8 mouse cellular contexts compared by ENCODE assay signal in genomic region chr7:97446171-97446925, GRCm38 (mm10). TPM values are rescaled to one million over a fixed set of nuclear protein-coding genes. Genes with fewer than 3 reads are reported as not detected.
A peak's percentile ranks its signal among the peaks of the same experiment; 100 is the strongest.
DNase-seq lines count a peak whose midpoint lies in the region; ATAC-seq lines count a peak whose summit lies in the region.

No protein-coding gene starts in this region.

- no peaks in the 10 kb centered on the region for H3K36me3 ChIP-seq in hindbrain, embryonic 12.5 days
- H3K36me3 ChIP-seq in stomach, embryonic 14.5 days (ENCODE audit: control insufficient read depth, insufficient read depth, low read length) = no peaks in the 10 kb centered on the region

- H3K4me2 ChIP-seq in hindbrain, embryonic 12.5 days (replicated peaks) = no peak overlapping the region
- no peak overlapping the region for H3K4me2 ChIP-seq in stomach, embryonic 14.5 days (replicated peaks; ENCODE audit: low read depth, low read length)

- no peak overlapping the region for H3K4me3 ChIP-seq in hindbrain, embryonic 12.5 days
- H3K4me3 ChIP-seq in stomach, embryonic 14.5 days (ENCODE audit: low read depth, low read length) = no peak overlapping the region

- peak; percentile 96 for ATAC-seq in hindbrain, embryonic 12.5 days (ENCODE audit: low FRiP score)
- peak; percentile 78 for ATAC-seq in megakaryocyte progenitor cell, adult 5-6 weeks (replicated peaks; ENCODE audit: poor library complexity)
- ATAC-seq in stomach, embryonic 14.5 days (ENCODE audit: insufficient number of reproducible peaks, insufficient read depth, low FRiP score, low read depth) = peak; percentile 81

- 17% methylated on average over 6 of the region's 6 CpGs for WGBS in hindbrain, embryonic 12.5 days
- WGBS in stomach, embryonic 14.5 days = 26% methylated on average over 6 of the region's 6 CpGs

- 0 out of 2 replicates have a peak, but pooled peaks cover 7% of the 10 kb centered on the region for H3K9me3 ChIP-seq in hindbrain, embryonic 12.5 days (replicated peaks)
- peaks cover 7% of the 10 kb centered on the region; the same call in 1 of the 2 replicates for H3K9me3 ChIP-seq in stomach, embryonic 14.5 days (ENCODE audit: control insufficient read depth, low read depth, low read length)

- H3K9ac ChIP-seq in hindbrain, embryonic 12.5 days = no peak overlapping the region
- no peak overlapping the region for H3K9ac ChIP-seq in stomach, embryonic 14.5 days (replicated peaks; ENCODE audit: low read depth, low read length)

- H3K4me1 ChIP-seq in hindbrain, embryonic 12.5 days = peaks cover 15% of the 10 kb centered on the region
- peaks cover 5% of the 10 kb centered on the region; the same call in 1 of the 2 replicates for H3K4me1 ChIP-seq in stomach, embryonic 14.5 days (ENCODE audit: control insufficient read depth, insufficient read depth, low read length)

- H3K27me3 ChIP-seq in hindbrain, embryonic 12.5 days = no peaks in the 10 kb centered on the region
- no peaks in the 10 kb centered on the region for H3K27me3 ChIP-seq in stomach, embryonic 14.5 days (ENCODE audit: control insufficient read depth, insufficient read depth, low read length)

- DNase-seq in MN1 (ENCODE audit: low spot score) = peak; percentile 92
- peak; percentile 77 to 80 for DNase-seq in cerebellum, adult 18-20 months
- peak; percentile 73 to 79 for DNase-seq in frontal cortex, postnatal 25 days (ENCODE audit: low spot score in 2 of 2)
- peak; percentile 96 for DNase-seq in layer of hippocampus, adult 9-11 months
- DNase-seq in liver = no peak

- peak overlapping the region; percentile 90 for H3K27ac ChIP-seq in hindbrain, embryonic 12.5 days
- H3K27ac ChIP-seq in stomach, embryonic 14.5 days (ENCODE audit: low read length) = peak overlapping the region; percentile 63

RNA-seq across cellular contexts. Expression of gene Kctd14, which starts 4.8 kb away (rescaled TPM):
- polyA plus RNA-seq in hindbrain, embryonic 12.5 days (2016; fragmentation: Nextera tagmentation; extraction: Ambion mirVana) = 1.8 and 2.3 TPM in 2 replicates
- total RNA-seq in megakaryocyte progenitor cell, adult 5-6 weeks (2015) = 5.9 and 6.7 TPM in 2 replicates
- total RNA-seq in megakaryocyte progenitor cell, adult 5-6 weeks (2017) = 3.3 and 5.1 TPM in 2 replicates
- 10.8 and 12.6 TPM in 2 replicates for polyA plus RNA-seq in stomach, embryonic 14.5 days (2014; fragmentation: Nextera tagmentation; extraction: Ambion mirVana)

RNA-seq across cellular contexts. Expression of gene Thrsp, which starts 28.8 kb away (rescaled TPM):
- 0.72 and 0.81 TPM in 2 replicates for polyA plus RNA-seq in hindbrain, embryonic 12.5 days (2016; fragmentation: Nextera tagmentation; extraction: Ambion mirVana)
- not detected in 2 replicates for total RNA-seq in megakaryocyte progenitor cell, adult 5-6 weeks (2015)
- not detected in 2 replicates for total RNA-seq in megakaryocyte progenitor cell, adult 5-6 weeks (2017)
- 0.39 and 1.0 TPM in 2 replicates for polyA plus RNA-seq in stomach, embryonic 14.5 days (2014; fragmentation: Nextera tagmentation; extraction: Ambion mirVana)

RNA-seq across cellular contexts. Expression of gene Ints4, which starts 34.4 kb away (rescaled TPM):
- polyA plus RNA-seq in hindbrain, embryonic 12.5 days (2016; fragmentation: Nextera tagmentation; extraction: Ambion mirVana) = 54.2 and 55.3 TPM in 2 replicates
- 80.7 and 124 TPM in 2 replicates for total RNA-seq in megakaryocyte progenitor cell, adult 5-6 weeks (2015)
- total RNA-seq in megakaryocyte progenitor cell, adult 5-6 weeks (2017) = 44.6 and 62.6 TPM in 2 replicates
- polyA plus RNA-seq in stomach, embryonic 14.5 days (2014; fragmentation: Nextera tagmentation; extraction: Ambion mirVana) = 56.7 and 61.3 TPM in 2 replicates

RNA-seq across cellular contexts. Expression of gene Ndufc2, which starts 46.5 kb away (rescaled TPM):
- 350 and 364 TPM in 2 replicates for polyA plus RNA-seq in hindbrain, embryonic 12.5 days (2016; fragmentation: Nextera tagmentation; extraction: Ambion mirVana)
- total RNA-seq in megakaryocyte progenitor cell, adult 5-6 weeks (2015) = 173 and 202 TPM in 2 replicates
- 307 and 320 TPM in 2 replicates for total RNA-seq in megakaryocyte progenitor cell, adult 5-6 weeks (2017)
- polyA plus RNA-seq in stomach, embryonic 14.5 days (2014; fragmentation: Nextera tagmentation; extraction: Ambion mirVana) = 376 and 384 TPM in 2 replicates
